Mouse (Mus musculus): ENCODE measurements around the gene Ptcd1. TPM values are rescaled to one million over a fixed set of nuclear protein-coding genes. Genes with fewer than 3 reads are reported as not detected.
"Not testable (repeated sequence)": the region's sequence is repeated elsewhere in the genome, so short reads cannot be mapped to it uniquely, and the experiment has no call there.

Ptcd1 gene
- polyA plus RNA-seq, 1 experiment from 2014 or later: 22.4 TPM

- H3K4me1 ChIP-seq (replicated peaks): no peaks in the 10 kb centered on the region
- peaks cover 87% of the 10 kb centered on the region for H3K36me3 ChIP-seq
- WGBS: 92% methylated on average over 5 of the region's 5 CpGs
Observed at GRCm38 (mm10) chr5:145152690-145153089, 14.2 kb downstream of the Ptcd1 start.

GRCm38 (mm10) chr5:145149294-145149693 lies 17.6 kb downstream of the Ptcd1 start:
- Histone ChIP-seq H3K9ac (no peak overlapping the region), H3K9me3 (no peaks in the 10 kb centered on the region), H3K36me3 (peaks cover 93% of the 10 kb centered on the region), H3K27me3 (no peaks in the 10 kb centered on the region), H3K4me3 (no peak overlapping the region), H3K27ac (replicated peaks) (no peak overlapping the region), H3K4me2 (no peak overlapping the region), H3K4me1 (replicated peaks) (no peaks in the 10 kb centered on the region)
- ATAC-seq (ENCODE audit: low FRiP score, low read depth): no peak
- WGBS: 94% methylated on average over 6 of the region's 6 CpGs

More at GRCm38 (mm10) chr5:145152690-145153089, 14.2 kb downstream of the Ptcd1 start:
- no peak for ATAC-seq (ENCODE audit: low FRiP score, low read depth)
- Histone ChIP-seq H3K9ac (no peak overlapping the region), H3K4me2 (no peak overlapping the region), H3K27me3 (no peaks in the 10 kb centered on the region), H3K27ac (replicated peaks) (no peak overlapping the region), H3K4me3 (no peak overlapping the region), H3K9me3 (no peaks in the 10 kb centered on the region)

GRCm38 (mm10) chr5:145147748-145148147 lies 19.2 kb downstream of the Ptcd1 start:
- no peak for ATAC-seq (ENCODE audit: low FRiP score, low read depth)

GRCm38 (mm10) chr5:145140611-145141010 lies 26.3 kb downstream of the Ptcd1 start:
- peak overlapping the region; percentile 96 for H3K27ac ChIP-seq (replicated peaks)
- H3K4me2 ChIP-seq: peak overlapping the region; percentile 92
- H3K9me3 ChIP-seq: no peaks in the 10 kb centered on the region
- H3K36me3 ChIP-seq: peaks cover 43% of the 10 kb centered on the region
- H3K9ac ChIP-seq: peak overlapping the region; percentile 80
- H3K4me1 ChIP-seq (replicated peaks): peaks cover 30% of the 10 kb centered on the region
- peak overlapping the region; percentile 79 for H3K4me3 ChIP-seq
- 1% methylated on average over 18 of the region's 18 CpGs for WGBS
- ATAC-seq (ENCODE audit: low FRiP score, low read depth): no peak
- no peaks in the 10 kb centered on the region for H3K27me3 ChIP-seq

More at GRCm38 (mm10) chr5:145147748-145148147, 19.2 kb downstream of the Ptcd1 start:
- no peak overlapping the region for H3K27ac ChIP-seq (replicated peaks)
- H3K9me3 ChIP-seq: no peaks in the 10 kb centered on the region
- H3K4me3 ChIP-seq: no peak overlapping the region
- 91% methylated on average over 5 of the region's 5 CpGs for WGBS
- no peaks in the 10 kb centered on the region for H3K4me1 ChIP-seq (replicated peaks)
- H3K9ac ChIP-seq: no peak overlapping the region
- H3K27me3 ChIP-seq: no peaks in the 10 kb centered on the region
- no peak overlapping the region for H3K4me2 ChIP-seq
- peaks cover 93% of the 10 kb centered on the region for H3K36me3 ChIP-seq

GRCm38 (mm10) chr5:145139571-145140519 lies 27.1 kb downstream of the Ptcd1 start, which contains the start of the genes Pdap1 and Bud31:
Pdap1 (minus strand) TSS chr5:145140238.
Bud31 (plus strand) TSS chr5:145140362.
- H3K4me3 ChIP-seq: peak within 1 kb of the TSS; percentile 79
- peaks cover 30% of the 10 kb centered on the region for H3K4me1 ChIP-seq (replicated peaks)
- ATAC-seq (ENCODE audit: low FRiP score, low read depth): peak; percentile 93
- WGBS: under 1% methylated on average over 84 of the region's 84 CpGs
- peak within 1 kb of the TSS; percentile 92 for H3K4me2 ChIP-seq
- H3K36me3 ChIP-seq: peaks cover 42% of the 10 kb centered on the region
- H3K9ac ChIP-seq: peak within 1 kb of the TSS; percentile 80
- H3K9me3 ChIP-seq: no peaks in the 10 kb centered on the region
- H3K27ac ChIP-seq (replicated peaks): peak within 1 kb of the TSS; percentile 96
- no peaks in the 10 kb centered on the region for H3K27me3 ChIP-seq

- Histone ChIP-seq H3K9ac (peak overlapping the region; percentile 80), H3K4me1 (replicated peaks) (peaks cover 30% of the 10 kb centered on the region), H3K27me3 (no peaks in the 10 kb centered on the region), H3K4me3 (peak overlapping the region; percentile 79), H3K36me3 (peaks cover 43% of the 10 kb centered on the region), H3K4me2 (peak overlapping the region; percentile 92), H3K9me3 (no peaks in the 10 kb centered on the region), H3K27ac (replicated peaks) (peak overlapping the region; percentile 96; the same call in 1 of the 2 replicates)
- 16% methylated on average over 6 of the region's 6 CpGs for WGBS
- no peak for ATAC-seq (ENCODE audit: low FRiP score, low read depth)
Observed at GRCm38 (mm10) chr5:145138836-145139235, 28.1 kb downstream of the Ptcd1 start.

GRCm38 (mm10) chr5:145133275-145133674 lies 33.6 kb downstream of the Ptcd1 start:
- not testable (repeated sequence) for H3K4me3 ChIP-seq; H3K4me2 ChIP-seq; H3K27me3 ChIP-seq; H3K9me3 ChIP-seq; H3K4me1 ChIP-seq (replicated peaks); H3K27ac ChIP-seq (replicated peaks); ATAC-seq (ENCODE audit: low FRiP score, low read depth); H3K9ac ChIP-seq
- H3K36me3 ChIP-seq: peaks cover 71% of the 10 kb centered on the region
- 90% methylated on average over 6 of the region's 6 CpGs for WGBS

- no peak for ATAC-seq (ENCODE audit: low FRiP score, low read depth)
- H3K9me3 ChIP-seq: no peaks in the 10 kb centered on the region
- no peak overlapping the region for H3K27ac ChIP-seq (replicated peaks)
- no peak overlapping the region for H3K4me3 ChIP-seq
- H3K36me3 ChIP-seq: peaks cover 78% of the 10 kb centered on the region
- no peak overlapping the region for H3K4me2 ChIP-seq
- no peaks in the 10 kb centered on the region for H3K4me1 ChIP-seq (replicated peaks)
- 96% methylated on average over 3 of the region's 3 CpGs for WGBS
- H3K9ac ChIP-seq: no peak overlapping the region
- H3K27me3 ChIP-seq: no peaks in the 10 kb centered on the region
Observed at GRCm38 (mm10) chr5:145130995-145131394, 35.9 kb downstream of the Ptcd1 start.

GRCm38 (mm10) chr5:145130191-145130590 lies 36.7 kb downstream of the Ptcd1 start:
- Histone ChIP-seq H3K4me2 (no peak overlapping the region), H3K9me3 (no peaks in the 10 kb centered on the region), H3K36me3 (peaks cover 76% of the 10 kb centered on the region), H3K4me1 (replicated peaks) (no peaks in the 10 kb centered on the region), H3K27me3 (no peaks in the 10 kb centered on the region), H3K27ac (replicated peaks) (no peak overlapping the region), H3K9ac (no peak overlapping the region), H3K4me3 (no peak overlapping the region)
- no peak for ATAC-seq (ENCODE audit: low FRiP score, low read depth)
- 90% methylated on average over 11 of the region's 11 CpGs for WGBS

GRCm38 (mm10) chr5:145129773-145130172 lies 37.1 kb downstream of the Ptcd1 start:
- H3K36me3 ChIP-seq: peaks cover 72% of the 10 kb centered on the region
- not testable (repeated sequence) for H3K4me2 ChIP-seq; H3K4me3 ChIP-seq; H3K9me3 ChIP-seq; H3K27ac ChIP-seq (replicated peaks); ATAC-seq (ENCODE audit: low FRiP score, low read depth); H3K9ac ChIP-seq; H3K4me1 ChIP-seq (replicated peaks); H3K27me3 ChIP-seq
- WGBS: 92% methylated on average over 4 of the region's 6 CpGs

- Histone ChIP-seq H3K4me1 (replicated peaks) (no peaks in the 10 kb centered on the region), H3K36me3 (peaks cover 65% of the 10 kb centered on the region), H3K4me3 (no peak overlapping the region), H3K9me3 (no peaks in the 10 kb centered on the region), H3K9ac (no peak overlapping the region), H3K4me2 (no peak overlapping the region), H3K27ac (replicated peaks) (no peak overlapping the region), H3K27me3 (no peaks in the 10 kb centered on the region)
- WGBS: 98% methylated on average over 4 of the region's 4 CpGs
- ATAC-seq (ENCODE audit: low FRiP score, low read depth): no peak
Observed at GRCm38 (mm10) chr5:145129124-145129523, 37.8 kb downstream of the Ptcd1 start.

GRCm38 (mm10) chr5:145126580-145126979 lies 40.3 kb downstream of the Ptcd1 start:
- no peak overlapping the region for H3K4me2 ChIP-seq
- H3K9me3 ChIP-seq: no peaks in the 10 kb centered on the region
- H3K9ac ChIP-seq: no peak overlapping the region
- H3K27ac ChIP-seq (replicated peaks): no peak overlapping the region
- H3K27me3 ChIP-seq: no peaks in the 10 kb centered on the region
- 95% methylated on average over 9 of the region's 9 CpGs for WGBS
- H3K4me3 ChIP-seq: no peak overlapping the region
- ATAC-seq (ENCODE audit: low FRiP score, low read depth): no peak
- H3K4me1 ChIP-seq (replicated peaks): no peaks in the 10 kb centered on the region
- peaks cover 41% of the 10 kb centered on the region for H3K36me3 ChIP-seq

Data from hindbrain, embryonic 15.5 days (tissue).